Mouse (Mus musculus) adrenal gland, postnatal 4 days (tissue): ENCODE measurements around the gene Sept9. TPM values are rescaled to one million over a fixed set of nuclear protein-coding genes. Genes with fewer than 3 reads are reported as not detected.

Source experiments
- DNase-seq, 2 experiments: peaks; one replicate each; pipeline ENCODE4 v3.0.0; 2021 to 2022; ENCODE audit warnings: low spot score in 2 of 2, mixed read lengths in 2 of 2
- total RNA-seq, 2 experiments: library from RNA; stranded (reverse); gene quantifications; 2 replicates each; pipeline ENCODE4 v1.2.3; 2021

Gene Sept9
- total RNA-seq, 2 experiments from 2014 or later: 158 to 171 TPM

DNA sequence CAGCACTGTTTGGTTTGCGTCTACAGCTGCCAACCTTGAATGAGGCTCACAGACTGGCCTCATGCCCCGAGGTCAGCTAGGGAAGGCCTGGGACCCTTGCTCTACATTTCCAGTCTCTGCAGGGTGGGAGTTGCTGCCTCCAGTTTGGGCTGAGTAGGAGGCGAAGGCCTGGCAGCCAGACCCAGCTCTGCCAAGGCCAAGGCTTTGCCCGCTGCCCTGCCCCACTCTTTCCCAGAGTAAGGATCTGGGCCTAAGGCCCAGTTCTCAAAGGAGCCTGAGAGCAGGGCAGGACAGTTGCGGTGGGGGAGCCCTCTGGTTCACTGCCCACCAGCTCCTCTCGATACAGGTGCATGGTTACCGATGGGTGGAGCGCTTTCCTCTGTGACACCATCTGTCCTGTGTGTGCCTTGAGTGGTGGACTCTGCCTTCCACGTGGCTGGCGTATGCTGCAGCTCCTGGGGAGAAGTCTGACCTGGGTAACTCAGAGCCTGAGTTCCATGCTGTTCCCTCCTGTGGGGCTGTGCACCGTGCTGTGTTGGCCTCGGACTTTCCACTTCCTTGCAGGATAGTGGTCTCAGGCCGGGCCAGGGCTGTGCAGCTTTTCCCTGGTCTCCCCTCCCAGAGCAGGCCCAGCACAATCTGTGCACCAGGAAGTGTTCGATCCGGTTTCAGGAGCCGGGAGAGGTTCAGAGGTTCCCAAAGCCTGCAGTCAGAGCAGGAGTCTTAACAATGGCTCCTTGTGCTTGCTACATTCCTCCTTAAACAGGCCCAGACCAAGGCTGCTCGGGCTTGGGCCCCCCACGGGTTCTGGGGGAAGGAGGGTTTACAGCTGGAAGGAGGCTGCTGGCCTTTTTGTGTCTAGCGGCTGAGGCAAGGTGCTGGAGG, 85.5 kb downstream of the Sept9 start:
- no peak for DNase-seq

DNA sequence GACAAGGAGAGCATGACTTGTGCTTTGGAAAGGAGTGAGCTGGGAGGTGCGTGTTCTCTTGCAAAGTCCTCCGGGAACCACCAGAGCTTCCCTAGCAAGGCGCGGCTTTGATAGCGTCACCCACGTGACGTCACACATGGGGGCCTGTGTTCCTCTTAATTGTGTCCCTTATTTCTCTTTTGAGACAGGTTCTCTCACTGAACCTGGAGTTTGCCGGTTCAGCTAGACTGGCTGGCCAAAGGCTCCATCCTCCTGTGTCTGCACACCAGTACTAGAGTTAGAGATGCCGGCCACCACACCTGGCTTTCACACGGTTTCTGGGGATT, 86.1 kb downstream of the Sept9 start:
- DNase-seq: no peak

DNA sequence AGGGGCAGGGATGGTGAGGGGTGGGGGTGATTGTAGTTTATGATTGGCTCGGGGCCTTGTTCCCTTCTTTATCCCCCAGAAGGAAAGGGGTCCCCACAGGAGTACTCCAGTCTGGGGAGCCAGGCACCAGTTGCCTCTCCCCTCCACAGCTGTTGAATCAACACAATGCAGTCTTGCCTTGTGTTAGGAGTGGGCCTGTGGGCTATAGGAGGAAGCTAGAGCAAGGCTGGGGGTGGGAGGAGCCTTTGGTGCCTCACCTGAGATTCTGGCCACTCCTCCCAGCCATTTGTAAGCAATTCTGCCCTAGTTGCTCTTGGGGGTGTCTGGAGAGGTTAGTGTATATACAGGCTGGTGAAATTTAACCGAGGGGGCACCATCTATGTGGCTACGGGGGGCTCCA, 88.3 kb downstream of the Sept9 start:
- no peak for DNase-seq

DNA sequence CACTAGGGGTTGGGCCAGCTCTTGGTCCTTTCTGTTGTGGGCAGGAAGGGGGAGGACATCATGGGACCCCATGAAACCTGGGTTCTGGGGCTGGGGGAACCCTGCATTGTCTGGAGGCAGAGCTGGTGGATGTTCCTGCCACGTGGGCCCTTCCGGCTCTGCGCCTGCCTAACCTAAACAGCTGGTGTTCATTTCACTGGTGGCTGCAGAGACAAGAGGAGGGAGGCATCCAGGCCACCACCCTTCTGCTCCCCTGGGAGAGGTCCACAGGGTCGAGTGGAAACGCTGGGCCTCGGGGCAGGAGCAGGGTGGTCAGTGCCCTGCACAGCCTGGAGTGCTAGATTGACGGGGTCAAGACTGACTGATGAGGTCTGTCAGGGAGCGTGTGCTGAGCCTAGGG, 89.3 kb downstream of the Sept9 start:
- no peak for DNase-seq

DNA sequence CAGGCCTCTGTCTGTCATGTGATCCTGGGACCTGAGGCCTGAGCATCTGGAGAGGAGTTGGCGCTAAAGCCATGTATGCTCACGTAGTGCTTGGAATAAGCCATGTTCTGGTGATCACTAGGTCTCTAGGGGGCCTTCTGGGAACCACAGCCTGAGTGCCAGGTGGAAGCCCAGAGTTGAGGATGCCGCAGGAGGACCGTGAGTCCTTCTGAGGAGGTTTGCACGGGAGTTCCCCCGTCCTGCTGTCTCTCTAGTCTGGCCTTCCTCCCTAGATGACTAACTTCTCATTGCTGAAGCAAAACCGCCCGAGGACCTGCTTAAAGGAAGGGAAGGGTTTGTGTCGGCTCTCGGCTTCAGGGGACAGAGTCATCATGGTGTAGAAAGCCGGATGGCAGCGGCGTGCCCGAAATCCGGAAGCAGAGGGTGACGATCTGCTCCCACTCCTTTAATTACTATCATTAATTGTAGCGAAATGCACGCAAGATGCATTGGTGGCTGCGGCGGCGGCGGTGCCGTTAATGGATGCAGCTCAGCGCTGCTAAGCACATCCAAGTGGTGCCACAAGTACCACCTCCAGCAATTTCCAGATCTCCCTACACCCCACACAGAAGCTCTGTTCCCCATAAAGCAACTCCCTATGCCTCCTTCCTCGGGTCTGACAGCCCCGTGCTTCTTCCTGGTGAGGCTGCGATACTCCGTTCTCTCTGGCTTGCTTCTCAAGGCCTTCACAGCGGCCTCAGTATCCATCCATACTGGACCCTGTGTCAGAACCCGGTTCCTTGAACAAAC, 92.0 kb downstream of the Sept9 start:
- no peak for DNase-seq

DNA sequence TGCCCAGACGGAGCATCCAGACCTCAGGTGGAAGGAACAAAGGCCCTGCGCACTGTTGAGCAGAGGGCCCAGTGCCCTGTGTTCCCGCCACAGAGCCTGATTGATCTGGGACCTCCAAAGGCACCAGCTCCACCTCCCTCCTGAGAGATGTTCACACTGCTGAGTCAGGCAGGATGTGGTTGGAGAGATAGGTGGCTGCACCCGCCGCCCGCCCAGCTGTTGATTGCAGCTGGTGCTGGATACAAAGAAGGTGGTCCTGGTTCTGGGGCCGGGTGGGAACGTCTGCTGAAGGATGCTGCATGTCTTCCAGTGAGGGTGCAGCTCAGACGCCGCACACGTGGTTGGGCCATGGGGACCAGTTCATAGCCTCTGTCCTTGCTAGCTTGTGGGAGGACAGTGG, 93.0 kb downstream of the Sept9 start:
- DNase-seq: no peak

DNA sequence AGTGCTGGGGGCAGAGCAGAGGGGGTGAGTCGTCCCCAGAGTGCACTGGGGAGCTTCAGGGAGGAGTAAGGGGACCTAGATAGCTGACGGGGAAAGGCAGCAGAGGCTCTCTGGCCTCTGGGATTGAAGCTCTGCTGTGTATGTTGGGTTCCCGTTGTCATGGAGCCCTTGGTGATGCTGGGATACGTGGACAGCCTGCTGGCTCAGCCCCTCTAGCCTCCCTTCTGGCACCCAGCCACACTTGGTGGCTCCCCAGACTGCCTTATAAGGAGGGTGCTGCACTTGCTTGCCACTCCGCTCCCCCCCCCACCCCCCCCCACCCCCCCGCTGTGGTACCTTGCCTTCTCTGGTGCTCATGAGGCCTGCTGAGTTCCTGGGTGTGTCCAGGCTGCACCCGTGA, 95.8 kb downstream of the Sept9 start:
- DNase-seq: no peak

DNA sequence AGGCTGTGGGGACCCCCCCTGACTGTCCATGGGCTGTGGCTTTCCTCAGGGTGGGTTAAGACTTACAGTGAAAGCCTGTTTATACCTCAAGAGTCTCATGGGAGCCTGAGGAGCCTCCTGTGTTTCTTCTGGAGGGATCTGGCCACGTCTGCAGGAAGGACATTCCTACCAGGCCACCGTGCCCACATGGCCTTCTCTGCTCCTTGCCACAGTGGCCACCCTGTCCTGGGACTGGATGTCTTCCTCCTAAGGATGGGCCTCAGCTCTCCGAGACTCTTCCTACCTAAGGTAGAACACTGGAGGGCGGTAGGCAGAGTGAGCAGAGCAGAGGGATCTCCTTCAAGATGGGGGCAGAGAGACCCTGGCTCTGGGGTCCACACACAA, 96.6 kb downstream of the Sept9 start:
- DNase-seq: no peak

DNA sequence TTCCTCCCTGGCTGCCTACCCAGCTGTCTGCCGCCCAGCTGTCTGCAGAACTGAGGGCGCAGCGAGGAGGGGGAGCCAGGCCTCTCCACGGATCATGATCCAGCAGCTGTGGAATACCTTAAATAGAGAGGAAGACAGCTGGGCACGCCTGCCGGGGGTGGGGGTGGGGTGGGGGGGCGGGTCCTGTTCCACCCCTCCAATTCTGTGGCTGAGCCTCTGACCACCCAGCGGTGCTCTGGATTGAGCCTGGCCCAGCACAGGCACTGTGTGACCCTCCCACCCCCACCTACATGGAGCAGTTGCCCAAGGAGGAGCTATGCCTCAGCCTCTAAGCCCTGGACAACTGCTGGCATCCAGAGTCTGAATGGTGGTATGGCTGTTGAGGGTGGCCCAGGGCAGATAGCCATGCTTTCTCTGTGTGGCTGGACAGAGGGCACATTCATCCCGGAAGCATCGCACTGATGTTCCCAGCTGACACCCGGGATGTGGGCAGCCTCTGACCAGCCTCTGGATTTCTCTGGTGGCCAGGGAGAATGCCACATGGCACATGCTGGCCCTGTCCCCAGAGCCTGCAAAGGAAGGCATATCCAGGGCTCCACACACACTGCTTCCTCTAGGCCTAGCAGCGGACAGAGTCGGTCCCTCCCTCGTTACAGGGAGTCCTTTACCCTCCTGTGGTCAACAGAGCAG, 97.2 kb downstream of the Sept9 start:
- DNase-seq: no peak

DNA sequence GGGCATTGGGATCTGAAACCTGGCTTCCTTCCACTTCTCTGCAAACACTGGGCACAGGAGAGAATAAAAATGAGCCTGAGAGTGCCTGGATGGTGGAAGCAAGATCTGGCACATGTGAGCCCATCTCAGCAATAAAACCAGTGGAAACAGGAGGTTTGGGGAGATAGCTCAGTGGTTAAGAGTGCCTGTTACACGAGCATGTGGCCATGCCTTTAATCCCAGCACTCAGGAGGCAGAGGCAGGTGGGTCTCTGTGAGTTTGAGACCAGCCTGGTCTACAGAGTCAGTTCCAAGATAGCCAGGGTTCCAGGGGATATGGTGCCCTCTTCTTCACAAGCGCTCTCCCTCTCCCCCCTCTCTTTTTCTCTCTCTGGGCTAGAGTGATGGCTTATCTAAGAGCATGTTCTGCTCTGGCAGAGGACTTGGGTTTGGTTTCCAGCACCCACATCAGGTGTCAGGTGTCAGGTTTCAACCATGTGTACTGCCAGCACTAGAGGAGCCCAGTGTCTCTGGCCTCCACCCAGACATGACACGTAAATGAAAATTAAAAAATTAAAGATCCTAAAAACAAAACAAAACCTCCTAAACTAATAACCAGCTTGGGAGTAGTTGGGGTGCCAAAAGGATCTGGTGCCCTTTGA, 97.8 kb downstream of the Sept9 start:
- DNase-seq: no peak

DNA sequence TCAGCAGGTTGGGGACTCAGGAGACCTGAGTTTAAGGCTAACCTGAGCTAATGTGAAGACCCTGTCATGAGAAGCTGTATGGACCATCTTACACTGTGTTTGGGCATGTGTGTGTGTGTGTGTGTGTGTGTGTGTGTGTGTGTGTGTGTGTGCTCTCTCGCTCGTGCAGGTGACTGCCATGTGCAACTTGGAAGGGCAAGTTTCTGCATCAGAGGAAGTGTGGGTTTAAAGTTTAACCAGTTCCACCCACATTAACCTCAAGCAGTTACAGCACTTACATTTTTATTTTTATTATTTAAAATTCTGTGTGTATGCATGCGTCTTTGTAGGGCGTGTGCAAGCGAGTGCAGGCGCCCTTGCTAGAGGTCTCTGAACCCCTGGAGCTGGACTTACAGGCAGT, 100.3 kb downstream of the Sept9 start:
- no peak for DNase-seq

DNA sequence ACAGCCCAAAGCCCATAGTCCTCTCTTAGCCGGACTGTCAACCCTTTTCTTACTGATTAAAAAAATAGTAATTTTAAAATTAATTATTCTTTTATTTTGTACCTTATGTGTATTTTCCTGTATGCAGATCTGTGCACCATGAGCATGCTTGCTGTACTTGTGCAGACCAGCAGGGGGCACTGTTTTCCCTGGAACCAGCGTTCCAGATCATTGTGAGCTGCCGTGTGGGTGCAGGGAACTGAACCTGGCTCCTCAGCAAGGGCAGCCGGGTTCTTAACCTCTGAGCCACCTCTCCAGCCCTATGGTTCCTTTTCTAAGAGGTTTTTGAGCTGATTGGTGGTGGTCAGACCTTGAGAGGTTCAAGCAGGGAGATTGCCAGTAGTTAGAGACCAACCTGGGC, 101.3 kb downstream of the Sept9 start:
- DNase-seq: no peak

DNA sequence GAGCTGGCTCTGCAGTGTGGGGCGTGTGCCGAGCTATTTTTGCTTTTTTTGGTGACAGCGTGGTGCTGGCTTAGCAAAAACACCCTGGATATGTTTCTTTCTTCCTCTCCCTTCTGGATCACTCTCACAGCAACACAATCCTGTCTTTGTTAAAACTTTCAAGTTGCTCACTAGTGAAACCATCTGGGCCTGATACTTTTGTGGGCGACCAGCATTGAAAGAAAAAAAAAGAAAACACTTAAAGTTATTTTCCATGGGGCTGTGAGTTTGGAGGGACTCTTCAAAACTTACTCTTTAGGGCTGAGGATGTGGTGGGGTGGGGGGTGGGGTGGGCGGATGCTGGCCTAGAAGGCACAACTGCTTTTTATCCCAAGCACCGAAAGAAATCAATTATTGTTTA, 102.3 kb downstream of the Sept9 start:
- DNase-seq: no peak

DNA sequence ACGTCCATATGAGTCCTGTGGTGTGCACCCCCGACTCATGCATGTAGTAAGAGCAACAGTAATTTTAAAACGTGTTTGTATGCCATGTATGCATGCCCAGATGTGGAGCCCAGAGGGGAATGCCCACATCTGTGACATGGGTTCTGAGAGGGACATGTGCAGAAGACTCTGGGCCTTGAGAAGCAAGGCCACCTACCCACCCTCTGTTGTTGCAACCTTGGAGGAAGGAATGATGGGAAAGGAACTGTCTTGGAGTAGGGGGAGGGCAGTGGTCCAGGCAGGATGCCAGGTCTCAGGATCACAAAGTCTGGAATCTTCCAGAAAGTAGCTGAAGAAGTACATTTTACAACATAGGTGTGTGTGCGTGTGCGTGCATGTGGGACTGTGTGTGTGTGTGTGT, 102.9 kb downstream of the Sept9 start:
- no peak for DNase-seq

DNA sequence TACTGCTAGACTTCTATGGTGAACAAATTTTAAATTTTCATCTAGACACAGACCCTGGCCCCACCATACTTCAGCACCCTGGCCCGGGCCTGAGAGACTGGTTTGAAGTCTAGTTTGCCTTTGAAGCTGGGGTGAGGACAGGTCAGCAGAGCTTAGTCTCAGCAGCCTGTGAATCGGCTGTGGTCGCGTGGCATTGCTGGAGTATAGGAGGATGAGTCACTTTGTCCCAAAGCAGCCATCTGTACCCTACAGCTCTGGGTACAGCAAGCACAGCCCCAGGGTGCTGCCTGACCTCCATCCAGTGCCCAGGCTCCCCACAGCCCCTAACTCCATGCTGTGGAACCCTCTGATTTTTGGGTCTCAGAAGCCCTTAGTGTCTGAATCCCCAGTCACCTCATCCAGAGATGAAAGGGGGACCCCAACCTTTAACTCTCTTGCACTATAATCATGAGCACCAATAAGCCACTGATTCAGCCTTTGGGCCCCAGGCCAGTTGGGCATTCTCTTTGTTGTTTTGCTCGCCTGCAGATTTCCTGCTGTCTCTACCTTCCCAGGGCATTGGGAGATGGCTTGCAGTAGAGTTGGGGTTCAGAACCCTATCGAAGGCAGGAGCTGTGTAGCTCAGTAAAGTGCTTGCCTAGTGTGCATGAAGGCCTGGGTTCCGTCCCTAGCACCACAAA, 106.2 kb downstream of the Sept9 start:
- no peak for DNase-seq

DNA sequence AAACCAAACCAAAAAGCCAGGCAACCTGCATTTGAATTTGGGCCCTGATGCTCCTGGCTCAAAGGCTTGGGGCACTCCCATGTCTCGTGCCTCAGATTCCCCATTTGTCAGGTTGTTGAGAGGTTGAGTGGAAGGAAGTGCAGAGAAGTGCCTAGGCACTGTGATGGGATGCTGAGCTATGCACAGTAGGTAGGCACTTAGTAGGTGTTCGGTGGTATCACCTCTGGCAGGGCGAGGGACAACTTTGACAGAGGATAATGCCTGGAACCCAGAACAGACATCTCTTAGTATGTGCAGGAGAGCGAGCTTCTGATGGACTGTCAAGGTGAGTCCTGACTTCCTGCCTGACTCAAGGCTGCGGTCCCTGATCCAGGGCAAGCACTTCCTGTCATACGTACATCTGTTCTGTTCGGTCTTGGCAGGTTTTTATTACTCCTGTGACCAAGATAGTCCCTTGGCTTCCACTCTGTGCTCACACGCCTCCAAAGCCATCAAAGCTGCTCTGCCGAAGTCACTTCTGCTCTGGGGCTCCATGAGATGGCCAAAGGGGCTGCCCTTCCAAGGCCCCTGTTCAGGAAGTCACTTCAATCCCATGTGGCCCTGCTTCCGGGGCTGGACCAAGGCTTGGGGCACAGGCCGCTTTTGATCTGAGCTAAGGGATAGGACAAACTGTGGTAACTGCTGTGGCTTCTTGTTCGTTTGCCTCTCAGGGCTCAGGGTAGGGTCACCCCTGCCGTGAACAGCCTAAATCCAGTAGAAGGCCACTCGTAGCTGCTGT, 107.0 kb downstream of the Sept9 start:
- no peak for DNase-seq

DNA sequence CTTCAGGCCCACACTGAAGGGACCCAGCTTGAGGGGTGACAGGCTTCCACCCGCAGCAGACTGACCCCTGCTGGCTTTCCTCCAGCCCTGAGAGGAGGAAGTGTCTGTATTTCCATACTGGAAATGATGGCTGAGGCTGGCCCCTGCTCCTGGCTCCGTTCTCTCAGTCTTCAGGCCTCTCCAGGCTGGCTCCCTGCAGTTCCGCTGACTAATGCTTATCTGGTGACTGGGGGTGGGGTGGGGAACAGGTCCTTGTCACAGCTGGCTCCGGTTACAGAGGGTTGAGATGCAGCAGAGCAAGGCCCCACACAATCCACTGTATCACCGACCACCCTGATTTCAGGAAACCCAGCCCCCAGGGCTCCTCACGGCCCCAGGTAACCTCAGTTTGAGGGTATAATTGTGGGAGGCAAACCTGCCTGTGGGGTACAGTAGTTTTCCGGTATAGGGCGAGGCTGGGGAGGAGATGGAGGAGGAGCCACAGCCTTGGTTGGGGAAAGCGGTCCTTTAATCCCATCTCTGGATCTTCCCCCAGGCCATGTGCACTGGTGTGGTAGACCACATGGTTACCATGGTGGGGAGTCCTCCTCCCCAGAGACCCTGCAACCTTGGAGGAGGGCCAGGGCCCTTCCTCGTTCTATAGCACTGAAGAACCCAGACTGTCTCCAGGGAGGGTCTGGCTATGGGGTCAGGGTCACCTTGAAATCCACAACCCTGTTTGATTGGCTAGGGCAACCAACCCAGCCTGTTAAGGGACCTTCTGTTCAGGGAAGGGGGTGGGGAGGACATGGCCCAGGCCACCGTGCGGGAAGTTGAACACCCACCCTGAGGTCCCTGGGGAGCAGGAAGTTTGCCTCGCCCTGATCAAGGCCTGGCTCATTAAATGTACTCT, 108.7 kb downstream of the Sept9 start:
- no peak for DNase-seq

DNA sequence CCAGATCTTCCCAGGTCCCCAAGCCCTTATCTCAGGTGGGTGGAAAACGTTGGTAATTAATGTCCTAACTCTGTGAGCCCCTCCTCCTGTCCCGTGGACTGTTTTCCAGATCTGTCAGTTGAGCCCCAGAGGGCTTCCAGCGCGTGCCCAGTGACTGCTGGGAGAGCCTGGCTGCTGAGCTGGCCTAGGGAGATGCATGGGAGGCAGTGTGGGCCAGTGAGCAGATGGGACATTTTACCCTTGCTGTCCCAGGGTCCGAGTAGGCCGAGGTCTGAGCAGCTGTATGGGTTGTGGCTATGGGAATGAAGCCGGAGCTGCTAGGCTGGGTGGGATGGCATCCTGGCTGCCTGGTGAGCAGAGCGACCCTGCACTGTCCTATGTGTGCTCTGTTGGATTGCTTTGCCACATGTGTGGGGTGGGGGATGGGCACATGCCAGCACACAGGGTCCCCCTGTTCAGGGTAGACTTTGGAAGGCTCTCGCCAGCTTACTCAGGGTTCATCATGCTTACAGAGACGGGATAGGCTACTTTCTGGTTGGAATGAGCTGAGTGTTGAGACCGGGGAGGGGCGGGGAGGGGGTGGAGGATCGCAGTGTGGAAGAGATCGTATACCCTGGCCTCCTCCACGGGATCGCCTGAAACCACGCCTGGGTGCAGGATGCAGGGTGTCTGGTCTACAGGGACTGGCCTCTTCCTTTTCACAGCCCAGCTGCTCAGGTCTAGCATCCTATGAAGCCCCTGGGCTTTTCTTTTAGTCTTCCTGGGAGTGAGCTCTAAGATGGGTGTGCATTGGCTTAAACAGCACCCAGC, 109.9 kb downstream of the Sept9 start:
- DNase-seq: no peak
